Mouse (Mus musculus): ENCODE measurements at regions not wholly inside any gene's neighbourhood (a gene's known extent, or its start where the extent isn't known, plus 50 kb on each side); places are given as distances from the start of the nearest gene placed in this dataset.

- TF ChIP-seq POLR2A (IDR thresholded peaks at IDR 0.05; ENCODE audit: low read depth, low read length) = no peak
- no peak for TF ChIP-seq CTCF (IDR thresholded peaks at IDR 0.05; ENCODE audit: borderline replicate concordance, insufficient read depth, low read length)
Observed at GRCm38 (mm10) chr13:31468131-31468530, 87.8 kb upstream of the Foxq1 start.
